Mouse (Mus musculus): ENCODE results near the gene Als2cl. TPM values are rescaled to one million over a fixed set of nuclear protein-coding genes. Genes with fewer than 3 reads are reported as not detected.

Gene Als2cl
- total and polyA plus RNA-seq, 2 experiments, result 8.0 to 45.5 TPM

- no peaks in the 10 kb centered on the region for H3K36me3 ChIP-seq (ENCODE audit: control insufficient read depth, insufficient read depth, low read length)
- no peak overlapping the region for H3K9ac ChIP-seq (ENCODE audit: low read depth, low read length)
- 91% methylated on average over 12 of the region's 12 CpGs for WGBS
- no peak overlapping the region for H3K4me3 ChIP-seq (ENCODE audit: insufficient read depth, low read depth, low read length)
- DNase-seq (ENCODE audit: extremely low read depth, low read depth, low spot score), result no peak
- H3K27ac ChIP-seq (replicated peaks; ENCODE audit: insufficient read depth, low read depth, low read length), result no peak overlapping the region
- H3K4me1 ChIP-seq (ENCODE audit: control insufficient read depth, insufficient read depth, low read length), result no peaks in the 10 kb centered on the region
- H3K79me2 ChIP-seq (ENCODE audit: control insufficient read depth, insufficient read depth, low read length), result no peaks in the 10 kb centered on the region
- no peaks in the 10 kb centered on the region for H3K27me3 ChIP-seq (ENCODE audit: control insufficient read depth, insufficient read depth, low read length)
- TF ChIP-seq POLR2A (IDR thresholded peaks at IDR 0.05; ENCODE audit: extremely low read depth, insufficient read depth, low read length) (no peak), CTCF (IDR thresholded peaks at IDR 0.05; ENCODE audit: low read depth, low read length) (no peak)
Observed at GRCm38 (mm10) chr9:110933850-110934437, 54.3 kb downstream of the Als2cl start.

GRCm38 (mm10) chr9:110935941-110936340, 56.3 kb downstream of the Als2cl start:
- no peak for DNase-seq (ENCODE audit: extremely low read depth, low read depth, low spot score)
- Histone ChIP-seq H3K9ac (ENCODE audit: low read depth, low read length) (no peak overlapping the region), H3K4me3 (ENCODE audit: insufficient read depth, low read depth, low read length) (no peak overlapping the region), H3K27me3 (ENCODE audit: control insufficient read depth, insufficient read depth, low read length) (no peaks in the 10 kb centered on the region), H3K36me3 (ENCODE audit: control insufficient read depth, insufficient read depth, low read length) (no peaks in the 10 kb centered on the region), H3K79me2 (ENCODE audit: control insufficient read depth, insufficient read depth, low read length) (no peaks in the 10 kb centered on the region), H3K27ac (replicated peaks; ENCODE audit: insufficient read depth, low read depth, low read length) (no peak overlapping the region), H3K4me1 (ENCODE audit: control insufficient read depth, insufficient read depth, low read length) (no peaks in the 10 kb centered on the region)
- TF ChIP-seq POLR2A (IDR thresholded peaks at IDR 0.05; ENCODE audit: extremely low read depth, insufficient read depth, low read length), result no peak
- TF ChIP-seq CTCF (IDR thresholded peaks at IDR 0.05; ENCODE audit: low read depth, low read length), result no peak
- 91% methylated on average over 7 of the region's 7 CpGs for WGBS

GRCm38 (mm10) chr9:110937506-110938490, 58.1 kb downstream of the Als2cl start:
- no peaks in the 10 kb centered on the region for H3K27me3 ChIP-seq (ENCODE audit: control insufficient read depth, insufficient read depth, low read length)
- H3K79me2 ChIP-seq (ENCODE audit: control insufficient read depth, insufficient read depth, low read length), result no peaks in the 10 kb centered on the region
- no peaks in the 10 kb centered on the region for H3K4me1 ChIP-seq (ENCODE audit: control insufficient read depth, insufficient read depth, low read length)
- H3K4me3 ChIP-seq (ENCODE audit: insufficient read depth, low read depth, low read length), result no peak overlapping the region
- H3K36me3 ChIP-seq (ENCODE audit: control insufficient read depth, insufficient read depth, low read length), result no peaks in the 10 kb centered on the region
- TF ChIP-seq CTCF (IDR thresholded peaks at IDR 0.05; ENCODE audit: low read depth, low read length) (no peak), POLR2A (IDR thresholded peaks at IDR 0.05; ENCODE audit: extremely low read depth, insufficient read depth, low read length) (no peak)
- WGBS, result 81% methylated on average over 12 of the region's 12 CpGs
- H3K27ac ChIP-seq (replicated peaks; ENCODE audit: insufficient read depth, low read depth, low read length), result no peak overlapping the region
- H3K9ac ChIP-seq (ENCODE audit: low read depth, low read length), result no peak overlapping the region
- DNase-seq (ENCODE audit: extremely low read depth, low read depth, low spot score), result no peak

- H3K27ac ChIP-seq (replicated peaks; ENCODE audit: insufficient read depth, low read depth, low read length), result no peak overlapping the region
- WGBS, result 52% methylated on average over 13 of the region's 13 CpGs
- no peaks in the 10 kb centered on the region for H3K79me2 ChIP-seq (ENCODE audit: control insufficient read depth, insufficient read depth, low read length)
- DNase-seq (ENCODE audit: extremely low read depth, low read depth, low spot score), result peak; percentile 10
- H3K4me1 ChIP-seq (ENCODE audit: control insufficient read depth, insufficient read depth, low read length), result no peaks in the 10 kb centered on the region
- H3K4me3 ChIP-seq (ENCODE audit: insufficient read depth, low read depth, low read length), result no peak overlapping the region
- H3K27me3 ChIP-seq (ENCODE audit: control insufficient read depth, insufficient read depth, low read length), result no peaks in the 10 kb centered on the region
- H3K9ac ChIP-seq (ENCODE audit: low read depth, low read length), result no peak overlapping the region
- no peaks in the 10 kb centered on the region for H3K36me3 ChIP-seq (ENCODE audit: control insufficient read depth, insufficient read depth, low read length)
- TF ChIP-seq POLR2A (IDR thresholded peaks at IDR 0.05; ENCODE audit: extremely low read depth, insufficient read depth, low read length) (no peak), CTCF (IDR thresholded peaks at IDR 0.05; ENCODE audit: low read depth, low read length) (peak; percentile 41)
Observed at GRCm38 (mm10) chr9:110944265-110944664, 64.6 kb downstream of the Als2cl start.

GRCm38 (mm10) chr9:110945343-110945742, 65.7 kb downstream of the Als2cl start:
- H3K36me3 ChIP-seq (ENCODE audit: control insufficient read depth, insufficient read depth, low read length), result no peaks in the 10 kb centered on the region
- no peak overlapping the region for H3K9ac ChIP-seq (ENCODE audit: low read depth, low read length)
- H3K4me1 ChIP-seq (ENCODE audit: control insufficient read depth, insufficient read depth, low read length), result no peaks in the 10 kb centered on the region
- WGBS, result 36% methylated on average over 18 of the region's 18 CpGs
- H3K27ac ChIP-seq (replicated peaks; ENCODE audit: insufficient read depth, low read depth, low read length), result no peak overlapping the region
- H3K4me3 ChIP-seq (ENCODE audit: insufficient read depth, low read depth, low read length), result no peak overlapping the region
- no peaks in the 10 kb centered on the region for H3K27me3 ChIP-seq (ENCODE audit: control insufficient read depth, insufficient read depth, low read length)
- H3K79me2 ChIP-seq (ENCODE audit: control insufficient read depth, insufficient read depth, low read length), result no peaks in the 10 kb centered on the region
- TF ChIP-seq CTCF (IDR thresholded peaks at IDR 0.05; ENCODE audit: low read depth, low read length) (no peak), POLR2A (IDR thresholded peaks at IDR 0.05; ENCODE audit: extremely low read depth, insufficient read depth, low read length) (no peak)
- no peak for DNase-seq (ENCODE audit: extremely low read depth, low read depth, low spot score)
